Mouse (Mus musculus): ENCODE data around the gene Fam124b. TPM values are rescaled to one million over a fixed set of nuclear protein-coding genes. Genes with fewer than 3 reads are reported as not detected.

Gene Fam124b
- polyA plus RNA-seq, 1 experiment from 2014 or later = 0.80 TPM

DNA sequence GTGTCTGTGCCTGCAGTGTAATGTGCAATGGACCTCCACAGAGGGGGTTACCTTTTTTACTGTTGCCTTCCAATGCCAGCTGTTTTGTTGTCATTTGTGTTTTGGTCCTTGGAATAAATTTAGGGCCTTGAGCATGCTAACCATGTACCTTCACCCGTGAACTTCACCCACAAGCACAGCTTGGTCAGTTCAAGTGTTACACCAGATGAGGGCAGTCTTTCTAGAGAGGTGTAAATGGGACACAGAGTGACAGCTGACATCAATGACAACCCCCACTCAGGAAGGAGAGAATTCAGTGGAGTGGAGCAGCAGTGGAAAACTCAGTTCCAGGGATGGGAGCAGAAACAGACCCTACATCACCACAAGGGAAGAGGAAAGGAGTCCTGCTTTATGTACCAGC lies 12.3 kb upstream of the Fam124b start:
- no peaks in the 10 kb centered on the region for H3K27me3 ChIP-seq
- 75% methylated on average over 1 of the region's 1 CpGs for WGBS
- H3K36me3 ChIP-seq = no peaks in the 10 kb centered on the region
- H3K27ac ChIP-seq (replicated peaks) = no peak overlapping the region
- H3K9me3 ChIP-seq = no peaks in the 10 kb centered on the region
- no peak for ATAC-seq (ENCODE audit: low read depth)
- no peak overlapping the region for H3K4me3 ChIP-seq
- H3K9ac ChIP-seq = no peak overlapping the region
- H3K4me2 ChIP-seq = no peak overlapping the region
- no peaks in the 10 kb centered on the region for H3K4me1 ChIP-seq (replicated peaks)

DNA sequence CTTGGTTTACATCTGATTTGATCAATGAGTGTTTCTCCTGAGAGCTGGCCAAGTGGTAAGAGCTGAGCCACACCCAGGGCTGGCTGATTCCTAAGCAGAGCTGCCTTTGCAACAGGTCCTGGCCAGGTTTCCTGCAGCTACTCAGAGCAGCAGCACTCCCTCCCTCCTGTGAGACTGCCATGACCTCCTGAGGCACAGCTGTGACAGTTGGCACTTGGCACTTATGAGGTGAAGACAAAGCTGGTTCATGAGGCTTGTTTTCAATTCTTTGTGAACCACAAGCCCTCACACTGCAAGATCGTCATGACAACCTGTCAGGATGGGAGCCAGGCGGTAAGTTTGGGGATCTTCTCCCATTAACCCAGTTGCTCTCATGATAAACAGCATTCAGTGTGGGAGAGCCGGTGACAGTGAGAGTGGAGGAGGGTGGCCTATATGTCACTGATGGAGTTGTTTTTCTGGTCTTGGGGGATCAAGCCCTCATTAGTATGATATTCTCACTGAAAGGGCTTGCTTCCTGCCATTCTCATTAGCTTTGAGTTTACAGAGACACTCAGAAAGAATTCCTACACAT lies 6.7 kb upstream of the Fam124b start:
- no peak for ATAC-seq (ENCODE audit: low read depth)
- H3K4me3 ChIP-seq = no peak overlapping the region
- H3K27me3 ChIP-seq = no peaks in the 10 kb centered on the region
- H3K4me1 ChIP-seq (replicated peaks) = peaks cover 7% of the 10 kb centered on the region
- H3K27ac ChIP-seq (replicated peaks) = no peak overlapping the region
- no peaks in the 10 kb centered on the region for H3K36me3 ChIP-seq
- 40% methylated on average over 3 of the region's 3 CpGs for WGBS
- no peak overlapping the region for H3K9ac ChIP-seq
- H3K9me3 ChIP-seq = no peaks in the 10 kb centered on the region
- no peak overlapping the region for H3K4me2 ChIP-seq

DNA sequence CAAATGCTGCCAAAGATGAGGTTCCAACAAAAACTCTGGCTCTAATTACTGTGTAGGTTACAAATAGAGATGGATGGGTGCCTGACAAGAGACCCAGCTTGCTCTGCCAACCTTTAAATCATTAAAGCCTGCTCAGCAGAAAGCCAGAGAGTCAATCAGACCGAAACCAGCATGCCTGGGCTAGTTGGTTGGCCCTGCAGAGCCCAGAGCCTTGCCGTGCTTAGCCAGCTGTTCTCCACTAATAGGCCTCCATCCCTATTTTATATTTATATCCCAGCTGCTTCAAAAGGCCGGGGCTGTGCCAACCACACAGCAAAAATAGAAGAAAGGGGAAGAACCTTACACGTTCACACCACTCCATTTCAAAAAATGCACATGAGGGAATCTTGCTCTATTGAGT lies 2.9 kb upstream of the Fam124b start:
- 50% methylated on average over 4 of the region's 4 CpGs for WGBS
- Histone ChIP-seq H3K27ac (replicated peaks) (no peak overlapping the region), H3K27me3 (no peaks in the 10 kb centered on the region), H3K36me3 (no peaks in the 10 kb centered on the region), H3K4me3 (no peak overlapping the region), H3K9ac (no peak overlapping the region), H3K4me2 (no peak overlapping the region), H3K9me3 (no peaks in the 10 kb centered on the region), H3K4me1 (replicated peaks) (peaks cover 7% of the 10 kb centered on the region)
- peak; percentile 69 for ATAC-seq (ENCODE audit: low read depth)

DNA sequence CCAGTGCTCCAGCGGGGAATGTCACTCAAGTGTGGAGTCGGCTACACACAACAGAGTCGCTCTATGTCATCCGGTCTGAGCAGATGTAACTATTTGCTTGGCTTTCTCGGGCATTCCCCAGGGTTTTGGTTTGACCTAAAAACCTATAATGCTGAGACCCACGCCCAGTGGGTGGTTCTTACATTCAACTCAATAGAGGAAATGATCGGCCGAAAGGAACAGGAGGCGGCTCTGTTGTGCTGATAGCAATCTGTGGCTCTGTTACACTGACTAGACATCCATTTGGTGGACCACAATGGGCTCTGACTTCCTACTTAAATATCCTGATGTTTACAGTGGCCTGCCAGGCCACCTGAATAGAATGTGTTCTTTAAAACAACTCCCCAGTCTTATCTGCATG lies 4.4 kb downstream of the Fam124b start:
- no peak overlapping the region for H3K27ac ChIP-seq (replicated peaks)

DNA sequence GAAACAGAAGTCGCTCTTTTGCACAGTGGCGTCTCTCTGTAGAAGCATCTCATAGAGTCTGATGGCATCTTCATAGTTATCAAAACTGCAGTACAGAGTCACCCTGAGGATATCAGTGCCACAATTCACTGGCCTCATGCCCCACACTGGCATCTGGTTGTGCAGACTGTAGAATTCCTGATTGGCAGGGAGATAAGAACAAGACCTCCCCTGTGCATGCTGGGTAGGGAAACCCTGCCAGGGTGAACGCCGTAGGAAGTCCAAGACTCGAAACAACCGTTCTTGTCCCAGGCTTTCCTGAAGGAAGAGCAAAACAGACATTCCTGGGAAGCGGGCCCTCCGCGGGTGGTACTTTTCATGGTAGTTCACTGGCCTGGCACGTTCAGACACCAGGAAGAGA lies 5.1 kb downstream of the Fam124b start:
- Histone ChIP-seq H3K36me3 (no peaks in the 10 kb centered on the region), H3K9ac (no peak overlapping the region), H3K27me3 (no peaks in the 10 kb centered on the region), H3K4me2 (no peak overlapping the region), H3K4me3 (peak overlapping the region; percentile 6; the same call in 1 of the 2 replicates), H3K9me3 (no peaks in the 10 kb centered on the region), H3K27ac (replicated peaks) (0 out of 2 replicates have a peak overlapping the region, but pooled peaks have one; percentile 18), H3K4me1 (replicated peaks) (no peaks in the 10 kb centered on the region)
- WGBS = 84% methylated on average over 10 of the region's 10 CpGs
- no peak for ATAC-seq (ENCODE audit: low read depth)

More for the DNA sequence above, 4.4 kb downstream of the Fam124b start:
- Histone ChIP-seq H3K4me3 (no peak overlapping the region), H3K9me3 (no peaks in the 10 kb centered on the region), H3K36me3 (no peaks in the 10 kb centered on the region), H3K9ac (no peak overlapping the region), H3K4me2 (no peak overlapping the region), H3K27me3 (no peaks in the 10 kb centered on the region), H3K4me1 (replicated peaks) (no peaks in the 10 kb centered on the region)
- WGBS = 83% methylated on average over 9 of the region's 9 CpGs
- no peak for ATAC-seq (ENCODE audit: low read depth)

DNA sequence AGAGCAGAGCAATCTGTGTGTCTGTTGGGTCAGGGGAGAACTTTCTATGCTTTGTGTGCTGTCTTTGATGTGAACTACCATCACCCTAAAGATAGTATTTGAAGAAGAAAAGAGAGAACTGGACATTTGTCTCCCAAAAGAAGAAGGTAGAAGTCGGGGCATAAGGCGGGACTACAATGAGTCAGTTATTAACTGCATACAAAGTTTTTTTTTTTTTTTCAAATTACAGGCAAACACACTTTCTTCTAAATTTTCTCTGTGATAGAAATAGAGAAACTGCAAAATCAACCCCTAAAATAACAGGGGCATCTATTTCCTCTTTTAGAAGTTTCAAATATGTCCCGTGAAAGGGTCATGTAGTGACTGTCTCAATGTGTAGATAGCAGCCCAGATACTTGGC lies 16.0 kb downstream of the Fam124b start:
- H3K4me2 ChIP-seq = no peak overlapping the region
- 93% methylated on average over 3 of the region's 3 CpGs for WGBS
- H3K9me3 ChIP-seq = no peaks in the 10 kb centered on the region
- H3K27ac ChIP-seq (replicated peaks) = no peak overlapping the region
- H3K9ac ChIP-seq = no peak overlapping the region
- no peak overlapping the region for H3K4me3 ChIP-seq
- H3K36me3 ChIP-seq = no peaks in the 10 kb centered on the region
- no peaks in the 10 kb centered on the region for H3K27me3 ChIP-seq
- no peaks in the 10 kb centered on the region for H3K4me1 ChIP-seq (replicated peaks)
- no peak for ATAC-seq (ENCODE audit: low read depth)

DNA sequence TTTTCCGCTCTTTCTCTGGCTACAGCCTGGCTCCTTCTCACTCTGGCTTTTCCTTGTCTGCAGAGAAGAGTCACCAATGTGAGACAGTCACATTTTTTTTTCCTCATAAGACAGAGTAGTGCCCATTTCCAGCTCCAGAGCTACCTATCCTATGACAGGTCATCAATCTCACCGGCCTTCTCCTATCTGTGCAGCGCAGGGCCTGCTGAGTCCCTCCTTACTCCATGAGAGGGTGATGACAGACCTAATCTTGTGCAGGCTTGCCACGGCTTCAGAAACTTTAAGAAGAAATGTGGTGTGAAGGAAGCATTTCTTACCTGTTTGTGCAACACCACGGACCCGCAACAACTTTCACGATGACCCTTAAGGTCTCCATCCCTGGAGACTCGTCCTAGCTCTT lies 25.4 kb downstream of the Fam124b start:
- WGBS = 89% methylated on average over 8 of the region's 8 CpGs
- no peak overlapping the region for H3K27ac ChIP-seq (replicated peaks)
- H3K36me3 ChIP-seq = no peaks in the 10 kb centered on the region
- H3K9me3 ChIP-seq = no peaks in the 10 kb centered on the region
- no peak overlapping the region for H3K4me3 ChIP-seq
- H3K4me1 ChIP-seq (replicated peaks) = no peaks in the 10 kb centered on the region
- H3K4me2 ChIP-seq = no peak overlapping the region
- H3K27me3 ChIP-seq = no peaks in the 10 kb centered on the region
- ATAC-seq (ENCODE audit: low read depth) = no peak
- no peak overlapping the region for H3K9ac ChIP-seq

DNA sequence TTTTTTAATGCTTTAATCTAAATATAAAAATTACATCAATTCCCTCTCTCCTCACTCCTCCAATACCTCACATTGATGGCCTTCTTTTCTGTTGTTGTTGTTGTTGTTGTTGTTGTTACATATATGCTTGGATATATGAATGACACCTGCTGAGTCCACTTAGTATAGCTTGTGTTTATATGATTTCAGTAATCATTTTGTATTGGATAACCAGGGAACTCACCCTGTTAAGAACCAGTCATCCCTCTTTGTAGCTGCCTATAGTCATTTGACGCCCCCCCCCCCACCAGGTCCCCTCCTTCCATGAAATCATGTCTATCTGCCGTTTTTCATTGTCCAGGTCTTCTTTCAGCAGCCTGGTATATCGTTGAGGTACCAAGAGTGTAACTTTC lies 36.9 kb downstream of the Fam124b start:
- 54% methylated on average over 3 of the region's 3 CpGs for WGBS

DNA sequence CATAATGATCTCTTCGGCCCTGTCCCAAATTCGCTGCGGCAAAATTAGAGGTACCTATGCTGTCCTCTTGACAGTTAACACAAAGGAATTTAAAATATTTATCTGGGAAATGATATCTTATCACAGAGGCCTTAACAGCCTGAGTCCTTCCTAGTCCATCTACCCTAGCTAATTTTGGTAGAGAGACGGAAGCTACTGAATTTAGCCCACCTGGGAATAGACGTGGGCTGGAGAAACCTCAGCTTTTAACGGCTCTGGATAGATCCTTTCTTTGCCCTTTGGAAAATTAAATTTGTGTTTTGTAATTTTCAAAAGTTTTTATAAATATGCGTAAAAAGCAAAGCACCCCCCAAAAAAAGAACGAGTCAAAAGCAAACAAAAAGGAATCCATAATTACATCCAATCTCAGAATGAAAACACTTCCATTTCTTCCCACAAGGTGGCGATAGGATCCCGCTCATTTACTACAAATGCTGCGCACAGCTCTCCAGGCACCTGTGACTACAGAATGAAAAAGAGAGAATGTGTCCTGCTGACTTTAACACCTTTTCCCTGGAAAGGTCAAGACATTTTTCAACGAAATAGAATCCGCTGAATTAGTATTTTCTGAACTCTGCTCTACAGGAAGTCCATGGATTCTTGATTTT lies 37.4 kb downstream of the Fam124b start:
- Histone ChIP-seq H3K4me2 (no peak overlapping the region), H3K27me3 (no peaks in the 10 kb centered on the region), H3K4me3 (no peak overlapping the region), H3K9ac (no peak overlapping the region), H3K27ac (replicated peaks) (no peak overlapping the region), H3K9me3 (no peaks in the 10 kb centered on the region), H3K36me3 (no peaks in the 10 kb centered on the region), H3K4me1 (replicated peaks) (no peaks in the 10 kb centered on the region)
- 39% methylated on average over 13 of the region's 13 CpGs for WGBS
- ATAC-seq (ENCODE audit: low read depth) = no peak

More for the DNA sequence above, 36.9 kb downstream of the Fam124b start:
- Histone ChIP-seq H3K27me3 (no peaks in the 10 kb centered on the region), H3K4me2 (no peak overlapping the region), H3K4me3 (no peak overlapping the region), H3K27ac (replicated peaks) (no peak overlapping the region), H3K36me3 (no peaks in the 10 kb centered on the region), H3K4me1 (replicated peaks) (no peaks in the 10 kb centered on the region), H3K9ac (no peak overlapping the region), H3K9me3 (no peaks in the 10 kb centered on the region)
- no peak for ATAC-seq (ENCODE audit: low read depth)

DNA sequence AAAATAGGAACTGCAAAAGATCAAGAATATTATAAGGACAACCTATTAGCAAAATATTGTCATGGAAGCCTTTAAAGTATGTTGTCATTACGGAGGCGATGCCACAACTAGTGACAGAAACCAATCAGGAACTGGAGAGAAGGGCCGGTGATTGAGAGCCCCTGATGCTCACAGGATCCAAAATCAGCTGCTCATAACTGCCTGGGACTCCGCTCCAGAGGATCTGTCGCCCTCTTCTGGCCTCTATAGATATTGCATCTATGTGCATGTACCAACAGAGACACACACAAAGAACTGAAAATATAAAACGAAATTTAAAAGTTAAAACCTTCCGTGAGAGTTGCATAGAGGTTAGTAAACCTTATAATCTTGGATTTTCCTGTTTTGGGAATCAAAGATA lies 38.1 kb downstream of the Fam124b start:
- WGBS = 65% methylated on average over 7 of the region's 7 CpGs
- Histone ChIP-seq H3K27me3 (no peaks in the 10 kb centered on the region), H3K9ac (no peak overlapping the region), H3K4me2 (no peak overlapping the region), H3K27ac (replicated peaks) (no peak overlapping the region), H3K9me3 (no peaks in the 10 kb centered on the region), H3K4me3 (no peak overlapping the region), H3K4me1 (replicated peaks) (no peaks in the 10 kb centered on the region), H3K36me3 (no peaks in the 10 kb centered on the region)
- no peak for ATAC-seq (ENCODE audit: low read depth)

DNA sequence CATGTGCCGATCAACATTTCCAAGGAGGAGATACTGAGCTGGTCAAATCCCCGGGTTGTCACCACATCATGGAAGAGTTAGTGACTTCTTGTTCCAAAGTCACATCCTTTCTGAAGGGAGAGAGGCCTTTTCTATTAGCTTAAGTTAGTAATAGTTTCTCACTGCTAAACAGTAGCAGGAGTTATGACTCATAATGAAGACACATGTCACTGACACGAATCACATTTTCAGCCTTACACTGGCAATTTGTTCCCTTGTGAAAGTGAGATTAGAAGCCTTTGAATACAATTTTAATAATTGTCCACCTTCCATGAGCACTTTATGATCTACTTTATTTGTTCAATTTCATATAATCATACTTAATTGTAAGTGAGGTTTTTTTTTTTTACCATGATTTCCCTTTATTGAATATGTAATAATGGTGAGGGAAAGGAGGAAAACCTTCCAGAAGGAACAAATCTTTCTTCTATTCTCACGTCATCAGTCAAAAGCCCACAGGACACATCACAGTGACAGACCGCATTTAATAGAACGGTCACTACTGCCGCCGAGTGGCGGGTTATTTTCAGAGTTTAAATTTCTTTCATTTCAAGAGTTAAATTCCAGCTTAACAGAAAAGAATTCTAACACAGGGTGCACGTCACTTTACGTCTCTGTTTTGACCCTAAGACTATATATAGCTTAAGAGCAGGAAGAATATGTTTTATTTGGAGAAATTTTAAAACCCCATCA lies 40.5 kb downstream of the Fam124b start:
- Histone ChIP-seq H3K27ac (replicated peaks) (no peak overlapping the region), H3K4me2 (no peak overlapping the region), H3K9me3 (no peaks in the 10 kb centered on the region), H3K27me3 (no peaks in the 10 kb centered on the region), H3K4me3 (no peak overlapping the region), H3K9ac (no peak overlapping the region), H3K4me1 (replicated peaks) (no peaks in the 10 kb centered on the region), H3K36me3 (no peaks in the 10 kb centered on the region)
- 73% methylated on average over 11 of the region's 11 CpGs for WGBS
- ATAC-seq (ENCODE audit: low read depth) = no peak

DNA sequence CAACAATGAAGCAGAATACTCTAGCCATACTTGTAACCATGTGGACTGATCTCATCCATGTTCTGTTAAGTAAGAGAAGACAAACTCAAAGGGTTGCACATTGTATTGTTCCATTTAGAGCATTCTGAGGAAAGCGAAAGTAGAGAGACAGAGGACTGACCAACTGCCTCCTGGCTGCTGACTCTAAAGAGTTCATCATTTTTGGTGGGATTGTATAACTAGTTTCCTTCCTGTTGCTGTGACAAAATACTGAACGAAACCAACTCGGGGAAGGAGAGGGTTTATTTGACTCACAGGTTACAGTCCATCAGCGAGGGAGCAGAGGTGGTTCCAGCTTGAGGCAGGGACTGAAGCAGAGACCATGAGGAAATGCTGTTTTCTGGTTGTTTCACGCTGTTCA lies 50.6 kb downstream of the Fam124b start:
- Histone ChIP-seq H3K27ac (replicated peaks) (no peak overlapping the region), H3K4me2 (no peak overlapping the region), H3K36me3 (no peaks in the 10 kb centered on the region), H3K4me3 (no peak overlapping the region), H3K27me3 (no peaks in the 10 kb centered on the region), H3K4me1 (replicated peaks) (no peaks in the 10 kb centered on the region), H3K9ac (no peak overlapping the region), H3K9me3 (no peaks in the 10 kb centered on the region)
- 86% methylated on average over 5 of the region's 5 CpGs for WGBS
- ATAC-seq (ENCODE audit: low read depth) = no peak

All from neural tube, embryonic 13.5 days (tissue).